Mouse (Mus musculus): ENCODE results near the gene Shoc2. TPM values are rescaled to one million over a fixed set of nuclear protein-coding genes. Genes with fewer than 3 reads are reported as not detected.
"Not testable (repeated sequence)": the region's sequence is repeated elsewhere in the genome, so short reads cannot be mapped to it uniquely, and the experiment has no call there.

The Shoc2 gene
- polyA plus RNA-seq, 1 experiment from 2014 or later = 46.1 TPM

- Histone ChIP-seq H3K4me1 (replicated peaks) (no peaks in the 10 kb centered on the region), H3K9me3 (replicated peaks) (no peaks in the 10 kb centered on the region), H3K36me3 (peaks cover 35% of the 10 kb centered on the region), H3K27ac (ENCODE audit: poor library complexity, severe bottlenecking) (peak overlapping the region; percentile 42), H3K4me2 (no peak overlapping the region), H3K9ac (no peak overlapping the region), H3K27me3 (replicated peaks) (no peaks in the 10 kb centered on the region), H3K4me3 (no peak overlapping the region)
- no peak for ATAC-seq (ENCODE audit: insufficient number of reproducible peaks, low FRiP score)
Measured at GRCm38 (mm10) chr19:53934046-53934445, 10.1 kb upstream of the Shoc2 start.

GRCm38 (mm10) chr19:53939467-53939866 is 4.6 kb upstream of the Shoc2 start:
- Histone ChIP-seq H3K4me3 (no peak overlapping the region), H3K27me3 (replicated peaks) (no peaks in the 10 kb centered on the region), H3K4me1 (replicated peaks) (peaks cover 8% of the 10 kb centered on the region), H3K9ac (no peak overlapping the region), H3K9me3 (replicated peaks) (no peaks in the 10 kb centered on the region), H3K27ac (ENCODE audit: poor library complexity, severe bottlenecking) (no peak overlapping the region), H3K4me2 (no peak overlapping the region), H3K36me3 (peaks cover 13% of the 10 kb centered on the region; the same call in 1 of the 2 replicates)
- ATAC-seq (ENCODE audit: insufficient number of reproducible peaks, low FRiP score) = no peak
- WGBS = 42% methylated on average over 4 of the region's 4 CpGs

DNA sequence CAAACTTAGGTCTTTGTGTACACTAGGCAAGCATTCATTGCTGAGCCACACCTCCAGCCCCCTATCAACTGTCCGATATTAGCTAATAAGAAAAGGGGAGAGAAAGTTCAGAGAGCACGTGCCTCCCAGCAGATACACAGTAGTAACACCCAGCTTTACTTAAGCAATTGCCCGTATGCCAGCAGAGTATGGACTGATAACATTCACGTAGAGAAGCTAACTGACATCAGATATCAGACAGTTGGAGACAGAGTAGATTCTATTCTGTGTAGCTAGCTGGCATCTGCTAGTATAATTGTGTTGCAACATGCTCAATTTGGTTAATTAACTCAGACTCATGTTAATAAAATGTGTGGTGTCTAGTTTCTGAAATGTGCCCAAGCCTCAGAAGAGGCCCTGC is 3.0 kb upstream of the Shoc2 start:
- Histone ChIP-seq H3K27me3 (replicated peaks) (no peaks in the 10 kb centered on the region), H3K4me1 (replicated peaks) (peaks cover 11% of the 10 kb centered on the region), H3K9me3 (replicated peaks) (no peaks in the 10 kb centered on the region), H3K9ac (no peak overlapping the region), H3K36me3 (peaks cover 13% of the 10 kb centered on the region; the same call in 1 of the 2 replicates), H3K4me2 (no peak overlapping the region), H3K4me3 (no peak overlapping the region), H3K27ac (ENCODE audit: poor library complexity, severe bottlenecking) (no peak overlapping the region)
- no peak for ATAC-seq (ENCODE audit: insufficient number of reproducible peaks, low FRiP score)
- 72% methylated on average over 4 of the region's 4 CpGs for WGBS

- Histone ChIP-seq H3K4me1 (replicated peaks) (peaks cover 13% of the 10 kb centered on the region), H3K4me3 (no peak overlapping the region), H3K9ac (no peak overlapping the region; the same call in 1 of the 2 replicates), H3K4me2 (peak overlapping the region; percentile 45), H3K36me3 (peaks cover 10% of the 10 kb centered on the region; the same call in 1 of the 2 replicates), H3K27me3 (replicated peaks) (no peaks in the 10 kb centered on the region), H3K9me3 (replicated peaks) (no peaks in the 10 kb centered on the region), H3K27ac (ENCODE audit: poor library complexity, severe bottlenecking) (no peak overlapping the region)
- 95% methylated on average over 2 of the region's 2 CpGs for WGBS
- ATAC-seq (ENCODE audit: insufficient number of reproducible peaks, low FRiP score) = no peak
Measured at GRCm38 (mm10) chr19:53942342-53942741, 1.8 kb upstream of the Shoc2 start.

- ATAC-seq (ENCODE audit: insufficient number of reproducible peaks, low FRiP score) = peak; percentile 38
- Histone ChIP-seq H3K9me3 (replicated peaks) (no peaks in the 10 kb centered on the region), H3K27ac (ENCODE audit: poor library complexity, severe bottlenecking) (peak overlapping the region; percentile 98), H3K4me3 (peak overlapping the region; percentile 98), H3K27me3 (replicated peaks) (no peaks in the 10 kb centered on the region), H3K36me3 (no peaks in the 10 kb centered on the region), H3K4me1 (replicated peaks) (peaks cover 17% of the 10 kb centered on the region), H3K4me2 (peak overlapping the region; percentile 71), H3K9ac (peak overlapping the region; percentile 98)
- WGBS = under 1% methylated on average over 42 of the region's 47 CpGs
Measured at GRCm38 (mm10) chr19:53944786-53945169, 672 bp downstream of the Shoc2 start.

DNA sequence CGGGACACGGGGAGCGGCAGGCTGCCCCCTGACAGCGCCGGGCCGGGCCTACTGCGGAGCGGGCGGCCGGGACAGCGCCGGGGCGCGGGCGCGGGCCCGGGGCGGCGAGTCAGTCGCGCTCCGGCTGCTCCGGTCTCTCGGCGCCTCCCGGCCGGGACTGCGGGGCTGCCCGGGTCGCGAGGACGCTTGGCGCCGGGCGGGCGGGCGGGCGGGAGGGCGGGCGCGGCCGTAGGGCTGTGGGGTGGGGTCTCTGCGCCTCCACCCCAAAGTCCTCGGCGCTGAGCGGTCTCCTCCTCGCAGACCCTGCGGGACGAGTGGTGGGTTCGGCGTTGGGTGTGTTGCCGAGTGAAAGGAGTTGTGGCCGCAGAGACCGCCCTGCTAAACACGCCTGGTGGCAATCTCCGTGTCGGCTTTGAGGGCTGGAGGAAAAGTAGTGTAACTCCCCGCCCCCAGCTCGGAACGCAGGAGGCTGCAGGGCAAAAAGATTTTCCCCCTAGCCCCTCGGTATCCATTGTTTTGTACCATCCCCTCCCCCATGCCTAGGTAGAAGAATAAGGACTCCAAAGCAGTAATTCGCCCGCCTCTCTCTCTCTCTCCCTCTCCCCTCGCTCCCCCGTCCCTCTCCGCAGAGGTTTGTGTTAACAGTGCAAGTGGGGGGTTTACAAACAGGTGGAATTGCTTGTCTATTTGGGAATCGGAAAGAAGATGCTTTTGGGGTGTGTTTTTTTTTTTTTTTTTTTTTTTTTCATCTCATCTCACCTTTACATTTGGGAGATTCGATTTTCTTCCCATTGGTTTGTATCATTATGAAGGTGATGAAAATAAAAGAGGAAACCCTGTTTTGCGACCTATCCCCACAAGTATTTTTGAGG is 1.3 kb downstream of the Shoc2 start:
- Histone ChIP-seq H3K9ac (peak overlapping the region; percentile 98), H3K4me3 (peak overlapping the region; percentile 98), H3K27me3 (replicated peaks) (no peaks in the 10 kb centered on the region), H3K27ac (ENCODE audit: poor library complexity, severe bottlenecking) (peak overlapping the region; percentile 98), H3K36me3 (no peaks in the 10 kb centered on the region), H3K4me1 (replicated peaks) (peaks cover 17% of the 10 kb centered on the region), H3K9me3 (replicated peaks) (no peaks in the 10 kb centered on the region), H3K4me2 (peak overlapping the region; percentile 71)
- 1% methylated on average over 67 of the region's 69 CpGs for WGBS
- ATAC-seq (ENCODE audit: insufficient number of reproducible peaks, low FRiP score) = peak; percentile 9

GRCm38 (mm10) chr19:53957513-53957912 is 13.4 kb downstream of the Shoc2 start:
- no peak for ATAC-seq (ENCODE audit: insufficient number of reproducible peaks, low FRiP score)
- Histone ChIP-seq H3K4me1 (replicated peaks) (0 out of 2 replicates have a peak, but pooled peaks cover 3% of the 10 kb centered on the region), H3K27me3 (replicated peaks) (no peaks in the 10 kb centered on the region), H3K36me3 (peaks cover 4% of the 10 kb centered on the region; the same call in 1 of the 2 replicates), H3K4me3 (no peak overlapping the region), H3K9me3 (replicated peaks) (no peaks in the 10 kb centered on the region), H3K9ac (no peak overlapping the region), H3K4me2 (no peak overlapping the region), H3K27ac (ENCODE audit: poor library complexity, severe bottlenecking) (no peak overlapping the region)
- WGBS = 91% methylated on average over 2 of the region's 2 CpGs

DNA sequence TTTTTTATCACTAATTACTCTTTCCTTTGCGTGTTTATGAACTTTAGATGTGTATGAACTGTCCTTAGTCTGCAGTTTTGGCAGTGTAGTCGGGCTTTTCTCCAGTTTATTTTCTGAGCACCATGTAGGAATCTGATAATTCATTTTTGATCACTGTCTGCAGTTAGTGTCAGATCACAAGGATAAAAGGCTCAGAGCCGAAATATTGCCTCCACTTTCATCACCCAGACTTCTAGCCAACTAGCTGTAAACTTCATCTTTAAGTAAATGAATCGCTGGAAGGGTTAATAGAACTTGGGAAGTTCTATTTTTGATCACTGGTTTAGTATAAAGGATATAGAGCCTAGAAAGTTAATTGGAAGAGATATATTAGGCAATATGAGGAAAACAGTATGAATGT is 18.4 kb downstream of the Shoc2 start:
- no peaks in the 10 kb centered on the region for H3K27me3 ChIP-seq (replicated peaks)
- H3K4me3 ChIP-seq = no peak overlapping the region
- H3K36me3 ChIP-seq = peaks cover 4% of the 10 kb centered on the region; the same call in 1 of the 2 replicates
- H3K9ac ChIP-seq = no peak overlapping the region
- no peaks in the 10 kb centered on the region for H3K9me3 ChIP-seq (replicated peaks)
- no peak overlapping the region for H3K4me2 ChIP-seq
- no peak overlapping the region for H3K27ac ChIP-seq (ENCODE audit: poor library complexity, severe bottlenecking)
- 86% methylated on average over 4 of the region's 4 CpGs for WGBS
- peaks cover 5% of the 10 kb centered on the region; the same call in 1 of the 2 replicates for H3K4me1 ChIP-seq (replicated peaks)
- no peak for ATAC-seq (ENCODE audit: insufficient number of reproducible peaks, low FRiP score)

DNA sequence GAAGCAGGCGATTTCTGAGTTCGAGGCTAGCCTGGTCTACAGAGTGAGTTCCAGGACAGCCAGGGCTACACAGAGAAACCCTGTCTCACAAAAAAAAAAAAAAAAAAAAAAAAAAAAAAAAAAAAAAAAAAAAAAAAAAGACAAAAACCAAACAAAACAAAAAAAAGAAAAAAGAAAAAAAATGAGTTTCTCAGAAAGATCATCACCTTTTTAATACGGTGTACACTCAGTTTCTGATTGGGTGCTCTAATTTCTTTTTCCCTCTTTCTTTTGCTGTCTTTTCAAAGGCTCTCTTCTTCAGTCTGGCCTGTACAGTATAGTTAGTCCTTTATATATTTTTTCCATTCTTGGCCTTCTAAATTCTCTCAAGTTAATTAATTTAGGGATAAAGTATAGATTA is 20.2 kb downstream of the Shoc2 start:
- not testable (repeated sequence) for H3K4me3 ChIP-seq; H3K27ac ChIP-seq (ENCODE audit: poor library complexity, severe bottlenecking); H3K36me3 ChIP-seq; H3K9ac ChIP-seq; H3K9me3 ChIP-seq (replicated peaks); H3K4me2 ChIP-seq; ATAC-seq (ENCODE audit: insufficient number of reproducible peaks, low FRiP score); H3K27me3 ChIP-seq (replicated peaks); H3K4me1 ChIP-seq (replicated peaks)
- 93% methylated on average over 3 of the region's 3 CpGs for WGBS

GRCm38 (mm10) chr19:53964910-53965633 is 21.0 kb downstream of the Shoc2 start:
- Histone ChIP-seq H3K4me3 (no peak overlapping the region), H3K4me2 (no peak overlapping the region), H3K9me3 (replicated peaks) (no peaks in the 10 kb centered on the region), H3K27ac (ENCODE audit: poor library complexity, severe bottlenecking) (no peak overlapping the region), H3K4me1 (replicated peaks) (peaks cover 7% of the 10 kb centered on the region; the same call in 1 of the 2 replicates), H3K36me3 (peaks cover 4% of the 10 kb centered on the region; the same call in 1 of the 2 replicates), H3K9ac (no peak overlapping the region), H3K27me3 (replicated peaks) (no peaks in the 10 kb centered on the region)
- WGBS = 74% methylated on average over 10 of the region's 10 CpGs
- ATAC-seq (ENCODE audit: insufficient number of reproducible peaks, low FRiP score) = no peak

- Histone ChIP-seq H3K27me3 (replicated peaks) (no peaks in the 10 kb centered on the region), H3K27ac (ENCODE audit: poor library complexity, severe bottlenecking) (no peak overlapping the region), H3K36me3 (no peaks in the 10 kb centered on the region), H3K4me3 (no peak overlapping the region), H3K9ac (no peak overlapping the region), H3K4me1 (replicated peaks) (peaks cover 11% of the 10 kb centered on the region; the same call in 1 of the 2 replicates), H3K4me2 (no peak overlapping the region), H3K9me3 (replicated peaks) (no peaks in the 10 kb centered on the region)
- no peak for ATAC-seq (ENCODE audit: insufficient number of reproducible peaks, low FRiP score)
- 82% methylated on average over 3 of the region's 3 CpGs for WGBS
Measured at GRCm38 (mm10) chr19:53969226-53969625, 25.1 kb downstream of the Shoc2 start.

Data from heart, embryonic 12.5 days (tissue).